Mouse (Mus musculus): ENCODE results near the gene Olfr1130.
"Not testable (repeated sequence)": the region's sequence is repeated elsewhere in the genome, so short reads cannot be mapped to it uniquely, and the experiment has no call there.

Gene Olfr1130

GRCm38 (mm10) chr2:87605912-87606311, at the start of gene Olfr1130:
Gene Olfr1130, plus strand, starts transcription at chr2:87606212.
- not testable (repeated sequence) for DNase-seq (ENCODE audit: extremely low read depth, insufficient read length, low spot score)

- not testable (repeated sequence) for DNase-seq (ENCODE audit: extremely low read depth, insufficient read length, low spot score)
Observed at GRCm38 (mm10) chr2:87573602-87574001, 32.4 kb upstream of the Olfr1130 start, which contains the start of gene Olfr1129. Gene Olfr1129, plus strand, starts transcription at chr2:87573902.

- no peak for DNase-seq (ENCODE audit: extremely low read depth, insufficient read length, low spot score)
Observed at GRCm38 (mm10) chr2:87626804-87627203, 20.8 kb downstream of the Olfr1130 start, which contains the start of gene Olfr1131. Gene Olfr1131, plus strand, starts transcription at chr2:87627104.

- no peak for DNase-seq (ENCODE audit: extremely low read depth, insufficient read length, low spot score)
Observed at GRCm38 (mm10) chr2:87637435-87637834, 31.4 kb downstream of the Olfr1130 start, which contains the start of gene Olfr1132. Gene Olfr1132, minus strand, starts transcription at chr2:87637535.

- DNase-seq (ENCODE audit: extremely low read depth, insufficient read length, low spot score): no peak
Observed at GRCm38 (mm10) chr2:87642441-87642840, 36.4 kb downstream of the Olfr1130 start.

GRCm38 (mm10) chr2:87647274-87647673, 41.3 kb downstream of the Olfr1130 start, which contains the start of gene Olfr1133:
Gene Olfr1133, minus strand, starts transcription at chr2:87647374.
- DNase-seq (ENCODE audit: extremely low read depth, insufficient read length, low spot score): no peak

GRCm38 (mm10) chr2:87658360-87658759, 52.3 kb downstream of the Olfr1130 start, which contains the start of gene Olfr1134:
Gene Olfr1134, minus strand, starts transcription at chr2:87658460.
- DNase-seq (ENCODE audit: extremely low read depth, insufficient read length, low spot score): no peak

All from 3134 (cell line).